Mouse (Mus musculus): ENCODE measurements around the gene Grasp.

DNA sequence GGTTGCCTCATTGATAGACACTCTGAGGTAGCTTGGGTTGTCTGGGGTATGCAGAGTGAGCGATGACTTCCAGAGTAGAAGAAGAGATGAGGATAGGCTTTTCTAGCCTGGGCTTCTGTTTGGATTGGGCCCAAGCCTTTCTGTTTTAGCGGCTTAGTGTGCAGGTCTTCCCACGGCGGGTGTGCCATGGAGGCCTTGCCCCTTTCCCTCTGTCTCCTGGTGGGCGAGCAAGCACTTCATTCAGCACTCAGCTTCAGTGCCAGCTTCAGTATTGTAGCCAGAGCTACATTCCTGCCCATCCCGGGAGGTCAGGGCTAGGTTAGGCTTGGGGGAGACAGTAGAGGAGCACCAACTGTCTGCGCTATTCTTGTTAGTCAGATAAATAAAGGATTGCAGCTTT is 31.3 kb upstream of the Grasp start:
- TF ChIP-seq CTCF (IDR thresholded peaks at IDR 0.05) (no peak), EP300 (IDR thresholded peaks at IDR 0.05; ENCODE audit: insufficient read depth, low read depth, low read length) (no peak), POLR2A (IDR thresholded peaks at IDR 0.05; ENCODE audit: insufficient read depth, low read depth, low read length) (no peak)

All from heart, adult 2 months (tissue).